Mouse (Mus musculus) frontal cortex, postnatal 36 days (tissue): ENCODE measurements at regions not wholly inside any gene's neighbourhood (a gene's known extent, or its start where the extent isn't known, plus 50 kb on each side); places are given as distances from the start of the nearest gene placed in this dataset.
A peak's percentile ranks its signal among the peaks of the same experiment; 100 is the strongest.

ENCODE experiments used
- DNase-seq, 2 experiments: peaks; one replicate each; pipeline ENCODE4 v3.0.0; 2022; ENCODE audit warnings: low spot score in 2 of 2

DNA sequence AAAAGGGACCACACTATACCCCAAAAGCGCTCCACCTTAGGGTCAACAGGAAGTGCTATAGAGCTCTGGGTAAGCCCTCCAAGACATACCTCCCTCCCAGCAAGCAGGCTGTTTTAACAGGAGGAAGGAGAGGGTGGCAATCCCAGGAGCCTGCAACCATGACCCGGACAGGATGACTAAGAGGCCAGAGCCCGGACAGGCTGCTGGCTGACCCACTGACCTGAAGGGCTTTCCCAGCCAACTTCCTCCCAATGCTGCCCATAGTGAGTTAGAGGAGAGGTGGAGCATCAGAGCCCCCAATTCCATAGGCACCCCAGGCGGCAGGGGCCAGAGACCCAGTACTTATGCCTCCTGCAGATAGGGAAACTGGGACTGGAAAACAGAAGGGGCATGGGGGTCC, 136.3 kb downstream of the Utp6 start:
- DNase-seq = no peak

- no peak for DNase-seq
Measured at GRCm38 (mm10) chr11:79823631-79824310, 138.4 kb downstream of the Utp6 start.

DNA sequence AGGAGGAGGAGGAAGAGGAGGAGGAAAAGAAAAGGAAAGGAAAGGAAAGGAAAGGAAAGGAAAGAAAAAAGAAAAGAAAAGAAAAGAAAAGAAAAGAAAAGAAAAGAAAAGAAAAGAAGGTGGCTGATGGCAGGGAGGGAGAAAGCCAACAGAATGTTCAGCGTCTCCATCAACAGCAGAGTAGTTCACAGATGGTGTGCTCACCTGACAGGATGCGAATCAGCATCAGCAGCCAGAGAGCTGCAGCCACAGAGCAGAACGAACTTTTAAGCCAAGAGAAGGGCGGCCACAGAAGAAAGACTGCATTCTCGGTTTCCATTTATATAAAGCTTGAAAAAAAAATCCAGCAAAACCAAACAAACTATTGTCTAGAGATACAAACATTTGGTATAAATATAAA, 140.2 kb downstream of the Utp6 start:
- DNase-seq = no peak

DNA sequence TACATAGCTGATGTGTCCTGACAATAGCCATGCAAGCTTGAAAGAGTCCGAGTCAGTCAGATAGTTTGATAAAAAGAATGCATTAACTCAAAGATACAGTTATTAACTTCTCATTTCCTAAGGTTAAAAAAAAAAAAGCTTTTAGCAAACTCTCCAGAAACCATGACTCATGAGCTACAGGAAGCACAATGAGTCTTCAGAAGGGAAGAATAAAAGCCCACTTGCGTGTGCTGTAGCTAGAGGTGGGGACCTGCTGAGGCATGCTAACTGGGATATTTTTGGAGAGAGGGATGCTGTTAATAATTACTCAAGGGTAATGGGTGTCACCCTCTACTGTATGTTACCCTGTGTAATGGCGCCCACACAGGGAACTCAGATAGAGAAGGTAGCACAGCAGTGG, 147.0 kb downstream of the Utp6 start:
- DNase-seq = no peak

DNA sequence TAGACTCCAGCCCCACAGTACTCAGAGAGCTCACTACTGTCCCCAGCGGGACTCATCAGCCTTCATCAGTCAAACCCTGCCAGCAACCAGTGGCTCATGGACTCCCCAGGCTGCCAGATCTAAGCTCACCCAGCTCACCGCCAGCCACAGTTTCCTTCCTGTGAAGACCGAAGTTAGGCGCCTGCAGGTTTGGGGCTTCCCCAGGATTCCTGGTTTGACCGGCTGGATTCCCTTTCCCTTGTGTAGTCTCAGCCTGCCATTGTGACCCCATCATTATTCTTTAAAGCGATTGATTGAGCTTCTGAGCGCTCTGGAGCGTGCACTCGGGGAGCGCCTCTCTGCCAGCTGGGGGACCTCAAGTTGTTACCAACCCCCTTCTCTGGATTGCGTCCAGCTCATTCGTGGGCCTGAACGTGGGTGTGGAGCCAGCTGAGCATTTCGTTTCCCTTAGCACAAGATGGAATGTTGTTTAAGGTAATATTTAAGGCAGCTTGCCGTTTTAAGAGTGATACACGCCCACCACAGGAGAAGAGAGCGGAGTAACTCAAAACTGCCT, 155.2 kb downstream of the Utp6 start:
- peak; percentile 52 to 67 for DNase-seq

DNA sequence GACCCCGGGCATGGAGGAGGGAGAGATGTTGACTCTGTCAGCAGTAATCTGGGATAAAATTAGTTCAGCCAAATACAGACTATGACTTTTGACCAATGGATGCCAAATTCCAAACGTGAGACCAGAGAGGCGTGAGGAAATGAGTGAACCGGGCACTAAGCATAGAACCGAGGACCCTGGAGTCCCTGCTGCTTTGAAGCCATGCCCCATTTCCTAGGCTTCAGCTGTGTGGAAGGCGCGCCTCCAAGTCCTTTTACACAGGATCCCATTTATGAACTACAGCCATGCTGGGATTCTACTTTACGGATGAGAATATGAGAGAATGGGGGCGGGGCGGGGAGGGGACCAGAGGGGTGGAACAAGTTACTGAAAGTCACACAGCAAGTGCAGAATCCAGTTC, 155.8 kb downstream of the Utp6 start:
- no peak for DNase-seq

DNA sequence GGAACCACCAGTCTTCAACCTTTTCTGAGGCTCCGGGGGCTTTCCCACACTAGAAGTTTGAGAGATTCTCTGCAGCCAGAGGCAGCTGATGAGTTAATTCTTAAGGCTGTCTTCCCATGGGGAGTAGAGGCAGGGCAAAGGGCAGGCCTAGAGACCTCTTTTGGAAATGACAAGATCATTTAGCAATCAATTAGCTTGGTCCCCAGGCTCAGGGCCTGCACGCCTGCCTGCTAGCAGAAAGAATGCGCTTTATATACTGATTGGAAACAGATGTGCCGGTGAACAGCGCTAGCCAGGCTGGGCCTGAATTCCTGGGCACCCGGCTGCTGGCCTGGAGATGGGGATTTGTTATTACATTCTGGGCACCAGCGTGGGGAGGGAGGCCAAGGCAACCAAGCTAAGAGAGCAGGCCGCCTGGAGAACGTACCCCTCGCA, 156.2 kb downstream of the Utp6 start:
- DNase-seq = no peak

DNA sequence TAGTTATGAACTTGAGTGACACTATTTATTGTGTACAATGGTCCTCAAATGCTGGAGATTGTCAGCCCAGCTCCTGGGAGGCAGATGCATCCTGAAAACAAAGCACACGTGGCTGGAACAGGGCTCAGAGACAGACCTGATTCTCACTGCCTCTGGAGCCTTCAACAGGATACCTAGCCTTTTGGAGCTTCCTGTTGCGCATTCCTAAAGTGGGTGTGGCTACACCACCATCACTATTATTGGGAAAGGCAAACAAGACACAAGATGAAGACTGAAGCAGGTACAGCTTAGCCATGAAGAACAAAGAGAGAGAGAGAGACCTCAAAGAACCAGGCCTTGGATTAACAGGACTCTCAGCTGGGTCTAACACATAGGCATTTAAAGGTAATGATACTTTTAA, 158.2 kb downstream of the Utp6 start:
- DNase-seq = no peak

- DNase-seq = peak in 1 of 2 experiments; percentile 19
Measured at GRCm38 (mm10) chr11:79803006-79803405, 159.2 kb downstream of the Utp6 start.

GRCm38 (mm10) chr11:79802566-79802965, 159.6 kb downstream of the Utp6 start:
- no peak for DNase-seq

- no peak for DNase-seq
Measured at GRCm38 (mm10) chr11:79800256-79800655, 161.9 kb downstream of the Utp6 start.

GRCm38 (mm10) chr11:79788251-79788741, 173.9 kb downstream of the Utp6 start:
- no peak for DNase-seq

- no peak for DNase-seq
Measured at GRCm38 (mm10) chr11:79787766-79788165, 174.4 kb downstream of the Utp6 start.

DNA sequence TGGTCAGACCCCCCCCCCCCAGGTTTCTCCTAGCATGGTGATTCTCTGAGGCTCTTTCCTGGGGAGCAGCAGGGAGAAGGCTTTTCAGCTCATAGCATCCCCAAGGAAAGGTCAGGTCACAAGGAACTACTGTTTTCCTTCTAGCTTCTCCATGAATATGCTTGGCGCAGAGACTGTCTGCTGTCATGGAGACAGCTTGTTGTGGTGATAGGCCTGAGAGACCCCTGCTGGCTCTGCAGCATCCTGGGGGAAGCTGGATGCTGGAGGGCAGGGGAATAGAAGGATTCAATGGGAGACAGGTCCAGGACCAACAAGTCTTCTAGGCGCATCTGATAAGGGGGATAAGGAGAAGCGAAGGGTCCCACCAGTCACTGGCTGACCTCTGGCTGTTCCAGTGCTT, 178.1 kb downstream of the Utp6 start:
- DNase-seq = no peak

GRCm38 (mm10) chr11:79781966-79782365, 180.2 kb downstream of the Utp6 start:
- DNase-seq = no peak

- DNase-seq = no peak
Measured at GRCm38 (mm10) chr11:79779756-79780155, 182.4 kb downstream of the Utp6 start.

DNA sequence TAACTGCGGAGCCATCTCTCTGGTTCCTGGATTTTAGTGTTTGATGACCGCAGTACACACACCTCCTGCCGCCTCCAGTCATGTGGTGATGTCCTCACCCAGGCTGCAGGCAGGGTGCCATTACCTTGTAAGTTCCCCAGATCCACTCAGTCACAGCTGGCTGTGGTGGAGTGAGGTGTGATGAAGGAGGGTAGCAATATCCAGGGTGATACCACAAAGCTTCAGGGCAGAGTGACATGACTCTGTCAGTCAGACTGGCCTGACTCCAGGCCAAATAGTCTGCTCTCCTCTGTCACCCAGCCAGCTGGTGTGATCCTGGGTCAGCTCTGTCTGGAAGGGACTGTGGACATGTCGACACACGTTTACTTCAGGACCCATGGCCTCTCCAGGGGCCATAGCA, 183.7 kb downstream of the Utp6 start:
- DNase-seq = no peak

GRCm38 (mm10) chr11:79777988-79778387, 184.2 kb downstream of the Utp6 start:
- DNase-seq = no peak

DNA sequence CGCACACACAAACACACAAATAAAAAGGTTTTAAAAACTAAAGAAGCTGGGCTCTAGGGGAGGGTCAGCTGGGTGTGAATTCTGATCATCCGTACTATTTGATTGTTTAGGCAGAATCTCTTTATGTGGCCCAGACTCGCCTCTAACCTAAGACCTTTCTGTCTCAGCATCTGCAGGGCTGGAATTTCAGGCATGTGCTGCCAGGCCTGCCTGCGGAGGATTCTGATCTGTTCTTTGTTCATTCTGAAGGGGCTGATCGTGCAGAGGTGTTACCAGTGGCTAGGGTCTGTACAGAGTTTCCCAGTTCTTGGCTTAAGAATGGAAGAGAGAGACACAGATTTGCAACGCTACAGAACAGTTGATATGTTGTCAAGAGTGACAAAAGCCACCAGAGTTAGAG, 185.6 kb downstream of the Rab11fip4 start:
- no peak for DNase-seq

DNA sequence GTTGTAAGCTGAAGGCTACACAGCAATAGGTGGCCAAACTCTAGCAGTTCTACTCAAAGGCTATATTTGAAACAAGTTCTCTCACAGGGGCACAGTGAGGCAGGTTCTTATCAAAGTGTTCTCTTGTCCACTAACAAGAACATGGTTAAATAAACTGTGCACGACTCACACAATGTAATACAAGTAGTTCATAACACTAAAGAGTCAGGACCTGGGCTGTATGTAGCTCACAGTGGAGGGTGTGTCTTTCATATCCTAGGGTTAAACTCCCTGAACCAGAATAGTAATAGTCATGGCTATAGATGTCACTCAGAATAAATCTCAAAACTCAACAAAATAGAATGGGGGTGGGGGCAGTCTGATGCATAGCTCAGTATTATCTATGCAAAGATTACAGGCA, 182.7 kb downstream of the Rab11fip4 start:
- no peak for DNase-seq

GRCm38 (mm10) chr11:79771431-79771830, 180.4 kb downstream of the Rab11fip4 start:
- DNase-seq = no peak

DNA sequence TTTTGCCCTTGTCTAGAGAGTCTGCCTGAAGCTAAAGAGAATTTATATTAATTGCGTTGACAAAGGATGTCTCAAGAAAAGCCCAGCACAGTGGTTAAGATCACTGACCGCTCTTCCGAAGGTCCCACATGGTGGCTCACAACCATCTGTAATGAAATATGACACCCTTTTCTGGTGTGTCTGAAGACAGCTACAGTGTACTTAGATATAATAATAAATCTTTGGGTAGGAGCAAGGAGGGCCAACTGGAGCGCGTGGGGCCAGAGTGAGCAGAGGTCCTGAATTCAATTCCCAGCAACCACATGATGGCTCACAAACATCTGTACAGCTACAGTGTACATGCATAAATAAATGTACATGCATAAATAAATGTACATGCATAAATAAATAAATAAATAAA, 176.1 kb downstream of the Rab11fip4 start:
- DNase-seq = no peak

DNA sequence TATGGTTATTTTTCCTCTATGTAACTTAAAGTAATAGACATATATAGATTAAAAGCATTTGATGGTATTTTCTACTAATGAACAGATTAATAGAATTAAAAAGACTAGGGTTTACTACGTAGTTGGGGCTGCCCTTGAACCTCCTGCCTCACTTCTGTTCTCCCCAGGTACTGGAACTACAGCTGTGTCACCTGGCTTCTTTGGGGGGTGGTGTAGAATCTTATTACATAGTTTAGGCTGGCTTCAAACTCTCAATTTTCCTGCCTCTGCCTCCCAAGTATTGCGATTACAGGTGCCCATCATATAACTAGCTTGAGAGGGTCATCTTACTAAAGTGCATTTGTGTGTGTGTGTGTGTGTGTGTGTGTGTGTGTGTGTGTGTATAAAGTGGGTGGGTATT, 175.0 kb downstream of the Rab11fip4 start:
- no peak for DNase-seq

DNA sequence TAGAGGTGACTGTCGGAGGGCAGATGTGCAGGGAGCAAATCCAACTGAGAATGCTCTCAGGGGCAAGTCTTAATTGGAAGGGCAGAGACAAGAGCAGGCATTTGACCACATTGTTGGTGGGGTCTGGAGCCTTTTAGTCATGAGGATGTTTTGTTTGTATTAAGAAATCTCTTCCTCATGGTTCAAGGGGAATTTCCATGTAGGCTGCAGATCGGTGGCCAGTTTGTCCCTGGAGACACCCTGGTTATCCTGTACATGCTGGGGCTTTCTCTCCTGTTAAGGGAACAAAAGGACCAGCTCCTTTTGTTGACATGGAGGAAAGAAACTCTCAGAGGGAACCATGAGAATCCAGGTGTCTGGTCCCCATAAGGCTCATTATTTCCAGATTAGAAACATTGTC, 174.4 kb downstream of the Rab11fip4 start:
- DNase-seq = no peak
